Mouse (Mus musculus): ENCODE measurements around the gene Fam19a5. TPM values are rescaled to one million over a fixed set of nuclear protein-coding genes. Genes with fewer than 3 reads are reported as not detected.

Fam19a5 gene
- polyA plus RNA-seq, 1 experiment from 2014 or later: 3.6 TPM

DNA sequence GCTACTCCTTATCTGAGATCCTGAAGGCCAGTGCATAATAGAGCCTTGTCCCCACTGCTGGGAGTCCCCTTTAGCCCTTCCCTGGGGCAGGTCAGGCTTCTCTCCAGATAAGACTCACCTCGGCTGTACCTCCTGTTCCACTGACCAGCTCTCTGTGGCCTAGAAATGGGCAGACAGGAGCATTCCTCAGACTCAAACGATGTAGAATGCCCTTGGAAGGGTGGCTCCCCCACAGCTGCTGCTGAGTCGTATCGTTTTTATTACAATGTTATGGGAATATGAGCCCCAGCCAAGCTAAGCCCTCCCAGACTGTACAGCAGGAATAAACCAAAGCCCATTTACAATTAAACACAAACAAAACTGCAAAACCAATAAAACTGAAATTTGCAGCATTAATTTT is 167.7 kb downstream of the Fam19a5 start:
- Histone ChIP-seq H3K9ac (replicated peaks; ENCODE audit: low read depth, low read length) (no peak overlapping the region), H3K4me2 (replicated peaks; ENCODE audit: low read depth, low read length) (no peak overlapping the region), H3K27ac (ENCODE audit: low read length) (no peak overlapping the region), H3K4me3 (ENCODE audit: low read depth, low read length) (no peak overlapping the region), H3K9me3 (ENCODE audit: control insufficient read depth, low read depth, low read length) (no peaks in the 10 kb centered on the region), H3K4me1 (ENCODE audit: control insufficient read depth, insufficient read depth, low read length) (no peaks in the 10 kb centered on the region), H3K27me3 (ENCODE audit: control insufficient read depth, insufficient read depth, low read length) (no peaks in the 10 kb centered on the region), H3K36me3 (ENCODE audit: control insufficient read depth, insufficient read depth, low read length) (no peaks in the 10 kb centered on the region)
- 65% methylated on average over 4 of the region's 4 CpGs for WGBS
- ATAC-seq (ENCODE audit: insufficient number of reproducible peaks, insufficient read depth, low FRiP score, low read depth): no peak

DNA sequence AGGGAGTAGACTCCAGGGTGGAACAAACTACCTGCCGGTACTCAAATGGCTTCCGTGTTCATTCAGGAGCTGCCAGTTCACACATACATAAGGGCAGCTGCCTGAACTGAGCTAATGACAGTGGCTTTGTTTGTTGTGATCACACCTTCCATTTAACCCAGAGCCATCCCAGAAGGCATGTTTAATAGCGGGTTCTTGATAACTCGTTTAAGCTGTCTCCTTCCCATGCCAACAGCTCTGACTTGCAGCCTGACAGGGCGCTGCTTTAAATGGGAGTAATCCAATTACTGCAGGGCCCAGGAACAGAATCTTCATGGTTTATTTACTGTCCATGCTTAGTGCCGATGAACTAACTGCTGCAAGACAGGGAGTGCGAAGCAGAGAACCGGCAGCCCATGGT is 168.1 kb downstream of the Fam19a5 start:
- Histone ChIP-seq H3K27ac (ENCODE audit: low read length) (no peak overlapping the region), H3K36me3 (ENCODE audit: control insufficient read depth, insufficient read depth, low read length) (no peaks in the 10 kb centered on the region), H3K27me3 (ENCODE audit: control insufficient read depth, insufficient read depth, low read length) (no peaks in the 10 kb centered on the region), H3K4me1 (ENCODE audit: control insufficient read depth, insufficient read depth, low read length) (no peaks in the 10 kb centered on the region), H3K4me2 (replicated peaks; ENCODE audit: low read depth, low read length) (no peak overlapping the region), H3K4me3 (ENCODE audit: low read depth, low read length) (no peak overlapping the region), H3K9ac (replicated peaks; ENCODE audit: low read depth, low read length) (no peak overlapping the region), H3K9me3 (ENCODE audit: control insufficient read depth, low read depth, low read length) (no peaks in the 10 kb centered on the region)
- ATAC-seq (ENCODE audit: insufficient number of reproducible peaks, insufficient read depth, low FRiP score, low read depth): no peak
- 76% methylated on average over 8 of the region's 8 CpGs for WGBS

DNA sequence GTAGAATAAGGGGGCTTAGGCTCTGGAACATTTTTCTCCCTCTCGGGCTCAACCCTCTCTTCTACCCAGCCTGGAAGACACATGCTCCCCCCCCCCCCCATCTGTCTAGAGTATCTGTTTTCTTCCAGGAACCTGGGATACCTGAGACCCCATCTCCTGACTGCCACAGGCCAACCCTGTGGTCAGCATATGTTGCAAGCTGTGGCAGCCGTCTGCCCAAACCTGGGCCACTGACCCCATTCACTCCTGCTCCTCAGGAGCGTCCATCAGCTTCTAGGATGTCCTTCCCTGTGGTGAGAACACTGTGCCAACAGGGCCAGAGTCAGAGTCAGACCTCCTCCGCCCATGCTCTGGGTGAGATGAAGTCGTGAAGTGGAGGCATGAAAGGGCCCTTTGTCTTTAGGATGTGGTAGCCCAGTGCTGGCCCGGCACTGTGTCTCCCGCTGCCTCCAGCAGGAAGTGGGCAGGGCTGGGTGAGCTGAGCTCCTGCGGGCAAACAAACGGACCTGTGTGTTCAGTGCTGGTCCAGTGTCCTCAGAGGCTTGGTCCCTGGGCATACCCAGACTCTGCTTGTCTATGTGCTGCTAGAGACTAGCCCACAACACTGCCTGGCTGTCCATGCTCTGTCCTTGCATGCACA is 171.1 kb downstream of the Fam19a5 start:
- H3K27ac ChIP-seq (ENCODE audit: low read length): no peak overlapping the region
- H3K4me1 ChIP-seq (ENCODE audit: control insufficient read depth, insufficient read depth, low read length): no peaks in the 10 kb centered on the region
- peak; percentile 56; the same call in 1 of the 2 replicates for ATAC-seq (ENCODE audit: insufficient number of reproducible peaks, insufficient read depth, low FRiP score, low read depth)
- WGBS: 59% methylated on average over 9 of the region's 9 CpGs
- no peak overlapping the region for H3K9ac ChIP-seq (replicated peaks; ENCODE audit: low read depth, low read length)
- H3K9me3 ChIP-seq (ENCODE audit: control insufficient read depth, low read depth, low read length): no peaks in the 10 kb centered on the region
- H3K27me3 ChIP-seq (ENCODE audit: control insufficient read depth, insufficient read depth, low read length): no peaks in the 10 kb centered on the region
- H3K36me3 ChIP-seq (ENCODE audit: control insufficient read depth, insufficient read depth, low read length): no peaks in the 10 kb centered on the region
- no peak overlapping the region for H3K4me3 ChIP-seq (ENCODE audit: low read depth, low read length)
- H3K4me2 ChIP-seq (replicated peaks; ENCODE audit: low read depth, low read length): no peak overlapping the region

DNA sequence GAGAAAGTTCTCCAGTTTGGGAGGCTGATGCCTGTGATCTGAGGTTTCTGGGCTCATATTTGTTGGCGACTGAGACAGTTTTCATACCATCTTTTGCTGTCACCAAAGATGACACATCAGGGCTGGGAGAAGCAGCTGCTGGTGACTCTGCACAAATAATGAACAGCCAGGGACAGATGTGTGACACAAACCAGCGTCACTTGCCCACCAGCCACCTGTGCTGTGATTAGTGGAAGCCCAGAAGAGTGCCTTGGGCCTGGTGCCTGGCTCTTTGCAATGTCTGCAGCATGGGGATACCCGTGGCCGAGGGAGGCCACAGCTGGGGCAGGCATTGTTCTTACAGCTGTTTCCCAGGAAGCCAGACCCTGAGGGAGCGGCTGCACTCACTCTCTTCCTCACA is 173.0 kb downstream of the Fam19a5 start:
- ATAC-seq (ENCODE audit: insufficient number of reproducible peaks, insufficient read depth, low FRiP score, low read depth): no peak

DNA sequence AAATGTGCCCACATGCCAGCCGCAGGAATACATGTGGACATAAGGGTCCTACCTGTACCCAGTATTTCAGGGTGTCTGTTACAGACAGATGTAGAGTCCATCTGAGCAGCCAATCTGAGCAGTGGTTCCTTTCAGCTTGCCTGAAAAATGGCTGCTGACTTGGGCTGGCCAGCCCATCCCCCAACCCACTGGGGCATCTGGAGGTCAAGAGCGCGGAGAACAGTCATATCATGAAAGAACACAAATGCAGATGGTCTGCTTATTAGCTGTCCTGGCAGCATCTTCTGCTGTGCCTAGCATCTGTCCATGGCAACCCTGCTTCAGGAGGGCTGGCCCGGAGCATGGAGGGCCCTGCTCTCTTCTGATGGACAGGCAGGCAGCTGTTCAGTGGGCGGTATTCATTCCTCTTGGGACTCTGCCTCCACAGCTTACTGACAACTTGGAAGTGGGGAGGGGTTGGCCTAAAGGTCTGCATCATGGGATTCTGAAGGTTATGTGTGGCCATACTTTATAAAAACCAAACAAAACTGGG is 179.4 kb downstream of the Fam19a5 start:
- Histone ChIP-seq H3K4me1 (ENCODE audit: control insufficient read depth, insufficient read depth, low read length) (no peaks in the 10 kb centered on the region), H3K27ac (ENCODE audit: low read length) (no peak overlapping the region), H3K4me3 (ENCODE audit: low read depth, low read length) (no peak overlapping the region), H3K4me2 (replicated peaks; ENCODE audit: low read depth, low read length) (no peak overlapping the region), H3K9ac (replicated peaks; ENCODE audit: low read depth, low read length) (no peak overlapping the region), H3K9me3 (ENCODE audit: control insufficient read depth, low read depth, low read length) (no peaks in the 10 kb centered on the region), H3K27me3 (ENCODE audit: control insufficient read depth, insufficient read depth, low read length) (no peaks in the 10 kb centered on the region), H3K36me3 (ENCODE audit: control insufficient read depth, insufficient read depth, low read length) (no peaks in the 10 kb centered on the region)
- ATAC-seq (ENCODE audit: insufficient number of reproducible peaks, insufficient read depth, low FRiP score, low read depth): no peak; the same call in 1 of the 2 replicates
- 71% methylated on average over 5 of the region's 5 CpGs for WGBS

More for the DNA sequence above, 173.0 kb downstream of the Fam19a5 start:
- Histone ChIP-seq H3K4me3 (ENCODE audit: low read depth, low read length) (no peak overlapping the region), H3K9me3 (ENCODE audit: control insufficient read depth, low read depth, low read length) (no peaks in the 10 kb centered on the region), H3K4me1 (ENCODE audit: control insufficient read depth, insufficient read depth, low read length) (no peaks in the 10 kb centered on the region), H3K27ac (ENCODE audit: low read length) (no peak overlapping the region), H3K36me3 (ENCODE audit: control insufficient read depth, insufficient read depth, low read length) (no peaks in the 10 kb centered on the region), H3K27me3 (ENCODE audit: control insufficient read depth, insufficient read depth, low read length) (no peaks in the 10 kb centered on the region), H3K4me2 (replicated peaks; ENCODE audit: low read depth, low read length) (no peak overlapping the region), H3K9ac (replicated peaks; ENCODE audit: low read depth, low read length) (no peak overlapping the region)
- 58% methylated on average over 5 of the region's 5 CpGs for WGBS

DNA sequence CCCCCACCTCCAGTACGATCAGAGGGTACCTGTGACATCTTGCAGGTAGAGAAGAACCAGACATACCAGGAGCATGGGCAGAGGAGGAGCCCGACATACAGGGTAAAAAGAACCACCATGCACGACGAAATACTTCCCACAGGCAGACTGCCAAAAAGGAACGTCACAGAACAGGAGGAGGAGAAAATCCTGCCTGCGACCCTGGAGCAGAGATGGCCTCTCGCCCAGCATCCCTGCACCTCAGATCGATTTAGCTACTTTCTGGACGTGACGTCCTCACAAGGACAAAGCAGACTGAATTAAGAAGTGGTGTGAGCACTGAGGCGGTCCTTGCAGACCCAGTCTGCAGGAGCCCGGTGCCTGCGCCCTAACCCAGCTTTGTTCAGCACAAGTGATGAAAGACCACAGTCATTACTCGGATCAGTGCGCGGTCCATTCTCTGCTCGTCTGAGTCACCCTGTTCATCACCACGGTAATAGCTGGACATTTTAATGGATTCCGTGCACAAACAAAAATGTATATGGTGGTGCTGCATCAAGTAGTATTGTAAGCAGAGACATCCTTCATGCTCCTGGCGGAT is 182.6 kb downstream of the Fam19a5 start:
- Histone ChIP-seq H3K36me3 (ENCODE audit: control insufficient read depth, insufficient read depth, low read length) (no peaks in the 10 kb centered on the region), H3K4me3 (ENCODE audit: low read depth, low read length) (no peak overlapping the region), H3K27me3 (ENCODE audit: control insufficient read depth, insufficient read depth, low read length) (no peaks in the 10 kb centered on the region), H3K4me1 (ENCODE audit: control insufficient read depth, insufficient read depth, low read length) (no peaks in the 10 kb centered on the region), H3K27ac (ENCODE audit: low read length) (no peak overlapping the region), H3K9me3 (ENCODE audit: control insufficient read depth, low read depth, low read length) (no peaks in the 10 kb centered on the region), H3K4me2 (replicated peaks; ENCODE audit: low read depth, low read length) (no peak overlapping the region), H3K9ac (replicated peaks; ENCODE audit: low read depth, low read length) (no peak overlapping the region)
- 69% methylated on average over 20 of the region's 20 CpGs for WGBS
- no peak for ATAC-seq (ENCODE audit: insufficient number of reproducible peaks, insufficient read depth, low FRiP score, low read depth)

DNA sequence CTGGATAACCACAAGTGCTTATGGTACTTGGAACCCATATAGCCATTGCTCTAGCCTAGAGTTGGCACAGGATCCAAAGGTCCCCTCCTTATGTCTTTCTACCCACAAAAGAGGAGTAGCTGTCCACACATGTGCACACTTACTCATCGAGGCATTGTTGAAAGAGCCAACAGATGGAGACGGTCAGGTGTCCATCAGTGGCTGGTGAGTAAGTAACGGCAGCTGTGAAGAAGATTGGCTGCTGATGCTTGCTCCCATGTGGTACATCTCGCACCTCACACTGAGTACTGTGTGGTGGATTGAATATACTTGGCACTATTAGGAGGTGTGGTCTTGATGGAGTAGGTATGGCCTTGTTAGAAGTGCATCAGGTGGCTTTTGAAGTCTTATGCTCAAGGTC is 192.2 kb downstream of the Fam19a5 start:
- H3K4me3 ChIP-seq (ENCODE audit: low read depth, low read length): no peak overlapping the region
- ATAC-seq (ENCODE audit: insufficient number of reproducible peaks, insufficient read depth, low FRiP score, low read depth): no peak
- WGBS: 88% methylated on average over 4 of the region's 4 CpGs
- H3K27ac ChIP-seq (ENCODE audit: low read length): no peak overlapping the region
- H3K36me3 ChIP-seq (ENCODE audit: control insufficient read depth, insufficient read depth, low read length): no peaks in the 10 kb centered on the region
- H3K9me3 ChIP-seq (ENCODE audit: control insufficient read depth, low read depth, low read length): no peaks in the 10 kb centered on the region
- no peak overlapping the region for H3K9ac ChIP-seq (replicated peaks; ENCODE audit: low read depth, low read length)
- no peaks in the 10 kb centered on the region for H3K4me1 ChIP-seq (ENCODE audit: control insufficient read depth, insufficient read depth, low read length)
- no peak overlapping the region for H3K4me2 ChIP-seq (replicated peaks; ENCODE audit: low read depth, low read length)
- no peaks in the 10 kb centered on the region for H3K27me3 ChIP-seq (ENCODE audit: control insufficient read depth, insufficient read depth, low read length)

DNA sequence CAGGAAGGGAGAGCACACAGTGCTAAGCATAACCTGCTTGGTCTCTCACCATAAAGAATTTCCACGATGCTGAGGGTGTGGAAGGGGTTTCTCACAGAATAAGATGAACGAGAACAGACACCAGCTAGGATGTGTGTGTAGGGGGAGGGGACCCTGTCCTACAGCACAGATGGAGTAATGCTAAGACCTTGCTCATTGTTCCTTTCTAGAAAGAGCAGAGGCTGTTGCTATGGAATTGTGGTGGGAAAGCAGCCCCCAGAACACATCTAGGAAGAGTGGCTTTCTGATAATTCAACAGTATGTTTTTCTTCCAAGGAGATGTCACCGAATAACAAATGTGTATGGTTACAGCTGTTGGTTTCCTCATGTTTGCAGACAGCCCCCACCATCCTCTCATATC is 211.4 kb downstream of the Fam19a5 start:
- WGBS: 74% methylated on average over 3 of the region's 3 CpGs
- Histone ChIP-seq H3K4me2 (replicated peaks; ENCODE audit: low read depth, low read length) (no peak overlapping the region), H3K9me3 (ENCODE audit: control insufficient read depth, low read depth, low read length) (no peaks in the 10 kb centered on the region), H3K4me3 (ENCODE audit: low read depth, low read length) (no peak overlapping the region), H3K9ac (replicated peaks; ENCODE audit: low read depth, low read length) (no peak overlapping the region), H3K27me3 (ENCODE audit: control insufficient read depth, insufficient read depth, low read length) (no peaks in the 10 kb centered on the region), H3K4me1 (ENCODE audit: control insufficient read depth, insufficient read depth, low read length) (no peaks in the 10 kb centered on the region), H3K27ac (ENCODE audit: low read length) (no peak overlapping the region), H3K36me3 (ENCODE audit: control insufficient read depth, insufficient read depth, low read length) (no peaks in the 10 kb centered on the region)
- ATAC-seq (ENCODE audit: insufficient number of reproducible peaks, insufficient read depth, low FRiP score, low read depth): no peak
